Mouse (Mus musculus) heart, postnatal 0 days (tissue): ENCODE results near the gene Olfr806.

Experiments used
- CTCF ChIP-seq: IDR thresholded peaks from 2 replicates; pipeline ENCODE4 v1.5.1; 2016; ENCODE audit warnings: antibody characterized with exemption, control low read depth, low read depth
- EP300 ChIP-seq: IDR thresholded peaks from 2 replicates; pipeline ENCODE4 v1.6.1; 2016; ENCODE audit warnings: antibody characterized with exemption, low read depth

- TF ChIP-seq CTCF (no peak), EP300 (no peak)
Observed at GRCm38 (mm10) chr10:129729275-129729674, 12.4 kb downstream of the Olfr806 start, which contains the start of gene Olfr805.
